In the genomic region with DNA sequence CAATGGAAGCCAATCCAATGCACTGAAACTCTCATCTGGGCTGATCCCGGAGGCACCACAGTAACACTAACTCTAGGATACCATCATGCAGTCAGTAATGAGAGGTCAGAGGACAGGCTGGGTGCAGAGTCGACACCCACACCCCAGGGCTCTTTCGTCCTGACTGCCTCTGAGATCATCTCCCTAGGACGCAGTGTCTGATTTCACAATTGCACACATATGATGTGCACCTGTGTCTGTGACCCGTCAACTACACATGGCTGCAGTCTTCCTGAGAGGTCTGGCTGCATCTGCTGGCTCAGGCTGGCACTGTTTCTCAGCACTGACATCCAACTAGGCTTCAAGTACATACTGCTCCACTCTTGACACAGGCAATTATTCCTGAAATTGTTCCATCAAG, we compare ENCODE assay signal across 14 mouse cellular contexts. TPM values are rescaled to one million over a fixed set of nuclear protein-coding genes. Genes with fewer than 3 reads are reported as not detected.
DNase-seq lines count a peak whose midpoint lies in the region; ATAC-seq lines count a peak whose summit lies in the region.
"Had no signal": no experiment of that assay in that cellular context is flagged by ENCODE, and none has a peak within 500 bp of the region (broad histone marks: within the 10 kb centered on the region; RNA-seq: fewer than 3 reads in every experiment).

No protein-coding gene starts in this region.

- H3K36me3 ChIP-seq in neural tube, embryonic 13.5 days = peaks cover 45% of the 10 kb centered on the region
- peaks cover 27% of the 10 kb centered on the region for H3K36me3 ChIP-seq in neural tube, embryonic 15.5 days

- H3K9me3 ChIP-seq in neural tube, embryonic 13.5 days = no peaks in the 10 kb centered on the region
- H3K9me3 ChIP-seq in neural tube, embryonic 15.5 days (replicated peaks) = no peaks in the 10 kb centered on the region
- H3K9me3 ChIP-seq: limb, embryonic 12.5 days had no signal

- no peak overlapping the region for H3K27ac ChIP-seq in neural tube, embryonic 13.5 days (replicated peaks)
- no peak overlapping the region for H3K27ac ChIP-seq in neural tube, embryonic 15.5 days (replicated peaks)
- H3K27ac ChIP-seq: left cerebral cortex, adult 2 months; limb, embryonic 12.5 days had no signal

- ATAC-seq in neural tube, embryonic 13.5 days (ENCODE audit: low read depth) = peak; percentile 43
- no peak; the same call in 1 of the 2 replicates for ATAC-seq in neural tube, embryonic 15.5 days (ENCODE audit: low FRiP score)
- no peak for ATAC-seq in erythroid progenitor cell, adult 5-6 weeks (replicated peaks; ENCODE audit: low FRiP score, poor library complexity, severe bottlenecking)

- H3K4me1 ChIP-seq in neural tube, embryonic 13.5 days (replicated peaks) = peaks cover 8% of the 10 kb centered on the region; the same call in 1 of the 2 replicates
- no peaks in the 10 kb centered on the region for H3K4me1 ChIP-seq in neural tube, embryonic 15.5 days

- H3K27me3 ChIP-seq in neural tube, embryonic 13.5 days = no peaks in the 10 kb centered on the region
- H3K27me3 ChIP-seq in neural tube, embryonic 15.5 days (replicated peaks) = no peaks in the 10 kb centered on the region
- H3K27me3 ChIP-seq: limb, embryonic 12.5 days had no signal

- DNase-seq in heart, adult 11 months = peak; percentile 82
- no peak for DNase-seq in heart, adult 18-20 months
- DNase-seq in induced T-regulatory cell, adult 2 months (ENCODE audit: low read depth) = peak; percentile 31
- peak; percentile 38 for DNase-seq in thymus, postnatal 4 days
- no peak for DNase-seq in right cerebral cortex, postnatal 36 days (ENCODE audit: low spot score in 2 of 2)
- DNase-seq: cerebellum, adult 11 months; cerebellum, postnatal 36 days; kidney, adult 18-20 months; lung, postnatal 36 days had no signal

- no peak overlapping the region for H3K9ac ChIP-seq in neural tube, embryonic 13.5 days
- no peak overlapping the region for H3K9ac ChIP-seq in neural tube, embryonic 15.5 days (replicated peaks)
- H3K9ac ChIP-seq: limb, embryonic 12.5 days had no signal

- no peak overlapping the region for H3K4me3 ChIP-seq in neural tube, embryonic 13.5 days
- H3K4me3 ChIP-seq in neural tube, embryonic 15.5 days (replicated peaks) = no peak overlapping the region
- H3K4me3 ChIP-seq: left cerebral cortex, adult 2 months; limb, embryonic 12.5 days had no signal

- H3K4me2 ChIP-seq in neural tube, embryonic 13.5 days = no peak overlapping the region
- H3K4me2 ChIP-seq in neural tube, embryonic 15.5 days = no peak overlapping the region
- H3K4me2 ChIP-seq: limb, embryonic 12.5 days had no signal

- WGBS in neural tube, embryonic 13.5 days = 69% methylated on average over 5 of the region's 5 CpGs
- 58% methylated on average over 5 of the region's 5 CpGs for WGBS in neural tube, embryonic 15.5 days

RNA-seq across cellular contexts. Expression of a gene that starts 38.9 kb away (rescaled TPM):
- total RNA-seq in heart, adult 18-20 months (2021) = 10 to 100 TPM; 15.1 to 16.8 TPM
- polyA plus RNA-seq in neural tube, embryonic 13.5 days (2015; fragmentation: Nextera tagmentation; extraction: Ambion mirVana) = 207 and 215 TPM in 2 replicates
- polyA plus RNA-seq in neural tube, embryonic 15.5 days (2015; fragmentation: Nextera tagmentation; extraction: Ambion mirVana) = 200 and 219 TPM in 2 replicates
- total RNA-seq in erythroid progenitor cell, adult 5-6 weeks (2015; ENCODE audit: low replicate concordance) = 12.6 and 56.6 TPM in 2 replicates
- 5.7 and 6.5 TPM in 2 replicates for total RNA-seq in erythroid progenitor cell, adult 5-6 weeks (2017; ENCODE audit: low replicate concordance)

Comparison
In these comparisons a context has a peak if more than half of its experiments do, and no peak if none do; other contexts are left out.
1. DNase-seq: peak in heart, adult 11 months (single experiment), induced T-regulatory cell, adult 2 months (single experiment) and thymus, postnatal 4 days (single experiment); none in heart, adult 18-20 months (0 of 2) and right cerebral cortex, postnatal 36 days (0 of 2).